Mouse (Mus musculus) urinary bladder, adult 18-20 months (tissue): Measurements from ENCODE around the gene Tex14.
"Not testable (repeated sequence)": the region's sequence is repeated elsewhere in the genome, so short reads cannot be mapped to it uniquely, and the experiment has no call there.

Source experiments
- DNase-seq, 2 experiments: peaks; one replicate each; pipeline ENCODE4 v3.0.0; 2022; ENCODE audit warnings: low spot score in 2 of 2, mixed read lengths in 2 of 2

The Tex14 gene

GRCm38 (mm10) chr11:87426450-87427250 lies 21.8 kb downstream of the Tex14 start:
- peak; percentile 68 for DNase-seq

- no peak for DNase-seq
These were observed 22.6 kb downstream of the Tex14 start for GRCm38 (mm10) chr11:87427273-87428050.

- no peak for DNase-seq
These were observed 23.3 kb downstream of the Tex14 start for GRCm38 (mm10) chr11:87428051-87428673.

GRCm38 (mm10) chr11:87429363-87429762 lies 24.5 kb downstream of the Tex14 start:
- DNase-seq = no peak

- no peak for DNase-seq
These were observed 25.5 kb downstream of the Tex14 start for GRCm38 (mm10) chr11:87430374-87430773.

- not testable (repeated sequence) for DNase-seq
These were observed 26.9 kb downstream of the Tex14 start for GRCm38 (mm10) chr11:87431813-87432212.

GRCm38 (mm10) chr11:87432447-87432846 lies 27.6 kb downstream of the Tex14 start:
- no peak for DNase-seq

GRCm38 (mm10) chr11:87432933-87433669 lies 28.2 kb downstream of the Tex14 start:
- no peak for DNase-seq

GRCm38 (mm10) chr11:87435107-87435506 lies 30.2 kb downstream of the Tex14 start:
- not testable (repeated sequence) for DNase-seq

- no peak for DNase-seq
These were observed 31.7 kb downstream of the Tex14 start for GRCm38 (mm10) chr11:87436326-87437232.

GRCm38 (mm10) chr11:87439796-87440420 lies 35.0 kb downstream of the Tex14 start:
- DNase-seq = no peak

- peak; percentile 73 for DNase-seq
These were observed 37.9 kb downstream of the Tex14 start for GRCm38 (mm10) chr11:87442643-87443372.

GRCm38 (mm10) chr11:87443373-87443883 lies 38.6 kb downstream of the Tex14 start:
- no peak for DNase-seq

GRCm38 (mm10) chr11:87444056-87444455 lies 39.2 kb downstream of the Tex14 start:
- DNase-seq = not testable (repeated sequence)

- no peak for DNase-seq
These were observed 40.0 kb downstream of the Tex14 start for GRCm38 (mm10) chr11:87444735-87445428.

- DNase-seq = not testable (repeated sequence)
These were observed 40.7 kb downstream of the Tex14 start for GRCm38 (mm10) chr11:87445593-87445992.

- no peak for DNase-seq
These were observed 41.3 kb downstream of the Tex14 start for GRCm38 (mm10) chr11:87446159-87446558.

GRCm38 (mm10) chr11:87447429-87447828 lies 42.6 kb downstream of the Tex14 start:
- no peak for DNase-seq

- DNase-seq = peak; percentile 89 to 96
These were observed 43.2 kb downstream of the Tex14 start for GRCm38 (mm10) chr11:87448081-87448475.
